Mouse (Mus musculus) thymus, adult 2 months (tissue): Measurements from ENCODE around the gene Cdsn.

Experiments
- CTCF ChIP-seq: fragments of 200-500 bp; IDR thresholded peaks from 2 replicates; pipeline ENCODE4 v1.5.1; 2012; ENCODE audit warnings: mild to moderate bottlenecking, control low read depth, low read length, moderate library complexity, borderline replicate concordance; ENCODE audit not compliant: control insufficient read depth, poor library complexity, insufficient read depth; ENCODE audit errors: extremely low read depth
- POLR2A ChIP-seq: fragments of 200-500 bp; IDR thresholded peaks from 2 replicates; pipeline ENCODE4 v1.6.1; 2012; ENCODE audit warnings: mild to moderate bottlenecking, low read length, control low read depth, moderate library complexity; ENCODE audit not compliant: control insufficient read depth, poor library complexity, insufficient read depth; ENCODE audit errors: extremely low read depth

DNA sequence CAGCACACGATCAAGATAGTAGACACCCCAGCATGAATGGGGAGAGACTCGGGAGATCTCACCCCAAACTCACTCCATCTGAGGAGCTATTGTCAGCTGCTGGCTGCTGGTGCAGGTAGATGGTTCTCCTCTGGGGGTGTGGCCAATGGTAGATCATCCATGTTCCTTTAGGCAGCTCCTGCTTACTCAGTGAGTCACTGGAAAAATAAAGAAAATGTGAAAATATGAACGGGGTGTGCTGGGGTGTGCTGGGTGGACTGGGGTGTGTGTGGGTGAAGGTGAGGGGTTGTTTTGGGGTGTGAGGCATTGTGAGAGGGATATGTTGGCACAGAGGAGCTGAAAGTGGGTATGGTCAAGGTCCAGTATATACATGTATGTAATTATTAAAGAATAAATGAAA lies 45.5 kb downstream of the Cdsn start:
- TF ChIP-seq POLR2A (no peak), CTCF (no peak)
